Mouse (Mus musculus) liver, adult 2 months (tissue): ENCODE data around the gene Egfr.

Experiments used
- CTCF ChIP-seq: fragments of 200-500 bp; IDR thresholded peaks from 2 replicates; pipeline ENCODE4 v1.5.1; 2011; ENCODE audit warnings: low read depth, low read length, control low read depth
- POLR2A ChIP-seq: fragments of 200-500 bp; IDR thresholded peaks from 2 replicates; pipeline ENCODE4 v1.6.1; 2011; ENCODE audit warnings: low read length, control low read depth; ENCODE audit not compliant: insufficient read depth; ENCODE audit errors: extremely low read depth

- TF ChIP-seq CTCF, result no peak
- TF ChIP-seq POLR2A, result no peak
Measured at GRCm38 (mm10) chr11:16907517-16908129, 155.6 kb downstream of the Egfr start.
